Mouse (Mus musculus) R1 (cell line): ENCODE data around the gene Mroh2a.

Source experiments
- DNase-seq: peaks from one replicate; pipeline ENCODE4 v3.0.0-alpha.2; 2018; ENCODE audit warnings: low read depth, low spot score

Gene Mroh2a

DNA sequence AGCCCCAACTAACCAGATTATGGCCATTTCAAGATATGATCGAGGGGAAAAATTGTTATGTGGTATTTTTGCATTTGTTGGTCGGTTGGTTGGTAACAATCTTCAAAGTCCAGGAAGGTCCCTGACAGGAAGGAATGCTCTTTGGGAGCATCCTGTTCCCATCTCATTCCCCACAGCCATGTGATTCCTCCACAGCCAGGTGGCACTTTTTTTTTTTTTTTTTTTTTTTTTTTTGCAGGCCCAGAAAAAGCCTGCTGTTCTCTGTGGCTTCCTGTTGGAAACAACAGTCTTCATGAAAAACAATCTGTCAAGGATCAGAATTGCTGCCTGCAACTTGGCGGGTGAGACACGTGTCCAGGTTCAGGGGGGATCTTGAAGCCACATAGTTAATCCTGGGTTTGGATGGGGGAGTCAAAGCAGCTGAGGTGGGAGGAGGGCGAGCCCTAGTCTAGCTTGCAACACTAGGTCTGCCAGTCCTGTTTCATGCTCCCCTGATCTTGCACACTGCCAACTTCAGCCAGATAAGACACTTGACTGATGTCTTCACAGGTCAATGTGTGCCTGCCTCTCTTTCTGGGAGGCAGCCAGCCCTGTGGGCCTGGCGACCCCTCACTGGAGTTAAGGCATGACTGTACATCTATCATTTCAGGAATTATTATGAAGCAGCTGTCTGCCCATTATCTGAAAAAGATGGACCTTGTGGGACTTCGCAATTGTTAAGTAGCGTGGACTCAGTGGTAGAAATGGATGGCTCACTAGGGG lies 32.3 kb downstream of the Mroh2a start:
- no peak for DNase-seq

DNA sequence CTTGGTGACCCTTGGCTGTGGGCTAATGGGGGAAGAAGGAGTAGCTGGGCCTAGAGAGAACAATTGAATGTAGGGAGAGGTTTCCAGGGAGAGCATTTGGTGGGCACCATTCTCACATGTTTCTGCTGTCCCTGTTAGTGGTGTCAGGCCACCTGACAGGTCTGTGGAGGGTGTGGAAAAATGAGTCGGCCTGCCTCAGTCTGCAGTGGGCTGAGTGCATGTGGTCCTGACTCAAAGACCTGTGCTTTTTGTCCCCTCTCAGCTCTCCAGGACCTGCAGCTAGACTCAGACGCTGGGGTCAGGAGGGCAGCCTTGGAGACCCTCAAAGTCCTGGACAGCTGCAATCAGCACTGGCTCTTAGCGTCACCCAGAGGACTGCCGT lies 32.8 kb downstream of the Mroh2a start:
- DNase-seq = no peak

DNA sequence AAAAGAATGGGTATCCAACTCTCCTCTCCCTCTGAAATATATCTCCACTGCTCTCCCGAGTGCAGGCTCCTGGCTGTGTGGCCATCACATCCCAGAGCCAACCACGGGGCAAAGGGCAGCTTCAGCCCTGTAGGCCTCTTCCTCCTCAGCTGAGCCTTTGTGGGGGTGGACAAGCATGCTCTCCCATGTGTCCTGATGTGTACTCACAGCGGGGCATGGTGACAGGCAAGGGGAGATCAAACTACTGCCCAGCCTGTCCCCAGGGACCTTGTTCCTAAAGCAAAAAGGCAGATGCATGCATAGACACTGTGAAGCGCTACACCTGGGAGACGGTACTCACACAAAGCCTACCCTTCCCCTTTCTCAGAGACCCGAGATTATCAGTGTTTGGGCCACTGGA lies 33.3 kb downstream of the Mroh2a start:
- no peak for DNase-seq

- no peak for DNase-seq
These were observed 34.0 kb downstream of the Mroh2a start for GRCm38 (mm10) chr1:88260604-88261377.

DNA sequence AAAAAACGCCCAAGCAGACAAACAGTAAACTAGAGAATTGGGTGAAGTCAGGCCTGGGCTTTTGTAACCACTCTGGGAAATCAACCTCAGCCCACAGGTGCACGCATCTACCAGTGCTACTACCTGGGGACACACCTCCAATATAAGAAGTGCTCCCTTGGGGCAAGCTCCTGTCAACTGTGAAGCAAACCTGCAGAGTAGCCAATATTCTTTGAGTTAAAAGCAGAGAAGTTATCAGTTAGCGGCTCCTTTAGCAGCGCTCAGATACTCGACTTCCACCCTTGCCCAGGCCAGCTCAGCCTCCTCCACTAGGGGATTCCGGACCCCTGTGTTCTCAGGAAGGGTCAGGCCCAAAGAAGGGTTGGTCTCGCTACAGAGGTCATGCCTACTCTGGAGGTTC lies 34.9 kb downstream of the Mroh2a start:
- DNase-seq = peak; percentile 34

DNA sequence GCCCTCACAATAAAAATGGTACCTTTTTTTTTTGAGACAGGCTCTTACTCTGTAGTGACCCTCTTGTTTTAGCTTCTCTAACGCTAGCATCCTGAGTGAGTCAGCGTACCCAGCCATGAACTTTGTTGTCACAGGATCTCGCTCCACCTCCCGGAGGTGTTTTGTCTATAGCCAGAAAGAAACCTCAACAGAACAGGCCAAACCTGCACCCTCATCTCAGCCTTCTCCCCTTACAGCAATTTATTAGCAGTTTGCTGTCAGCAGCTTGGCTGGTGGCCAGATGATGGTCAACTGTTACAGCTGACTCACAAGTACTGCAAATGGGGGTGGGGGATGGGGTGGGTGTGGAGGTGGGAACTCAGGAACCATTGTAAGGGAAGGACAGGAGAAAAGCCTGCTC lies 35.5 kb downstream of the Mroh2a start:
- peak; percentile 66 for DNase-seq

DNA sequence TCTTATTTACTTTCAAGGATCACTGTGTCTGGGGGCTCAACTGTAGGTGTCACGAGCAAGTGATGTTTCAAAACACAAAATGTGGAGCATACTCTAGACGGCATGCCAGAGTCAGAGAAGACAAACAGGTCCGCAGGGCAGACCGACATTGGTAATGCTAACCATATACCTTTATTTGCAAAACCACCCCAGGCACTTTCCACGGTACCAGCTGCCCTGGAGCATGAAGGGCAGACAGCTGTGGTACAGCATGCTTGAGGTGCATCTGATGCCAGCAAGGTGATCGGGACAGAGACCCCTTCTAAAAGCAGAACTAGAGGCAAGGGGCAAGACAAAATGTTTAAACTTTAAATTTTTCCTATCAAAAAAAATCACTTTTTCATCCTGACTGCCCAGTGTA lies 36.2 kb downstream of the Mroh2a start:
- DNase-seq = no peak

DNA sequence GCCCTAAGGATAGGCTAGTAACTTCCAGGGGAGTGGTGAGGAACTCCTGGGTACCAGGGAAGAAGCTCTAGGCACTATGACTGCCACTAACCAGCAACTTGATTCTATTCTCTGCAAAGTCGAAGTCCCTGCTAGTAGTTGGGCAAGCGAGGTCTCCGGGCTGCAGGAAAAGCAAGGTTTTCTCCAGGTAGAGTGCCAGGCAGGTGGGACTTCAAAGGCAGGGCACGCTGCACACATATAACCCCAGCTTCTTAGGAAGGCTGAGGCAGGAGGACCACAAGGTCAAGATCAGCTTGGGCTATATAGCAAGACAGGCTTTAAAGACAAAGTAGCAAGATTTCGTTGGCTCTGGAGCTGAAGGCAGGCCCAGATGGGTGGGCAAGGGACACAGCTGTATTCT lies 37.0 kb downstream of the Mroh2a start:
- no peak for DNase-seq

GRCm38 (mm10) chr1:88264237-88264868 lies 37.6 kb downstream of the Mroh2a start:
- DNase-seq = no peak

DNA sequence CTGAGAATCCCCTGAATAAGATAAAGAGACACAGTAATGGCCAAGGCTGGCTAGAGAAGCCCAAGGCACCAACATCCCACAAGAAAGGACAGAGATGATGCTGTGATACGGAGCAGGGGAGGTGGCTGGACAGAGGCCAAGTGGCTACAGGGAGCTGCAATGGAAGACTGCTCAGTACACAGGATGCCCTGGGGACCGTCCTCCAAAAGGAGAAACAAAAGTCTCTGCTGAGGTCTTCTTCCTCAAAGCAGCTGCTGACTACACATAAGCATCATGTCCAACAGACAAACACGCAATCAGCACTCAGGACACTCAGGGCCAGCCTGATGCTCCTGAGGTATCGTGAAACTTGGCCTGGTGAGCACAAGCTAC lies 38.1 kb downstream of the Mroh2a start:
- DNase-seq = no peak

DNA sequence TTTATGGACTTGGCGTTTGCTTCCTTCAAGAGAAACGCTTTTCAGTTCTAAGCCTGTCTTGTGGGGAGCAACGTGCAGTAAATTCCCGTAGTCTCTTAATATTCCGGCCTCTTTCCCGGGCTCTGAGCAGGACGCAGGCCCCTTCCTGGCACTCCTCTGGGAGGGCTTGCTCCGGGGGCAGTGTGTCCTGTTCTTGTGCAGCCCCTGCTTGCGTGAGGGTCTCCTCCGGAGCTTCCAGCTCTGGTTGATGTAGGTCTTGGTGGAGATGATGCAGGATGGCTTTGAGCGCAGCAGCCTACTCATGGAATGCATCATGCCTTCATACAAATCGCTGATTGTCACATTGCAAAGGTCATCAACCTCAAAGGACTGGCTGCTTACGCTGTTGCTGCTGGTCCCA lies 39.3 kb downstream of the Mroh2a start:
- no peak for DNase-seq

- DNase-seq = no peak
These were observed 40.7 kb downstream of the Mroh2a start for GRCm38 (mm10) chr1:88267489-88267888.

DNA sequence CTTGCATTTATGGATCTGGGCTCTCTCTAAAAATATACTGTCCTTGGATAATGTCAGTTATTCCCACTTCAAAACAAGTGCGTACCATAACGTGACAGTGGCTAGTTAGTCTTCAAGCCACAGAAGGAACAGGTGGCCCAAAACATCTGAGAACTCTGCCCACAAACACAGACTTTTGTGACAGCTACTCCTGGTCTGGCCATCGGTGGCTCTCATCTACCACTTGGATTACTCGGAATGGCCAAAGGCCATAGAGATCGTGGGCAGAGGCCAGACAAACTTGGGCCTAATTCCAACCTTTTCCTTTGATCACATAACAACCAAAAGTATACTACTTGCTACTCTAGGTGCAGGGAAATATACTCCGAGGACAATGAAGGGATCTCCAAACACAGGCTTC lies 41.3 kb downstream of the Mroh2a start:
- no peak for DNase-seq

GRCm38 (mm10) chr1:88269539-88270309 lies 42.9 kb downstream of the Mroh2a start:
- no peak for DNase-seq

- peak; percentile 59 for DNase-seq
These were observed 46.1 kb downstream of the Mroh2a start for GRCm38 (mm10) chr1:88272851-88273250.

- no peak for DNase-seq
These were observed 46.5 kb downstream of the Mroh2a start for GRCm38 (mm10) chr1:88273326-88273725.

- no peak for DNase-seq
These were observed 47.0 kb downstream of the Mroh2a start for GRCm38 (mm10) chr1:88273832-88274231.

DNA sequence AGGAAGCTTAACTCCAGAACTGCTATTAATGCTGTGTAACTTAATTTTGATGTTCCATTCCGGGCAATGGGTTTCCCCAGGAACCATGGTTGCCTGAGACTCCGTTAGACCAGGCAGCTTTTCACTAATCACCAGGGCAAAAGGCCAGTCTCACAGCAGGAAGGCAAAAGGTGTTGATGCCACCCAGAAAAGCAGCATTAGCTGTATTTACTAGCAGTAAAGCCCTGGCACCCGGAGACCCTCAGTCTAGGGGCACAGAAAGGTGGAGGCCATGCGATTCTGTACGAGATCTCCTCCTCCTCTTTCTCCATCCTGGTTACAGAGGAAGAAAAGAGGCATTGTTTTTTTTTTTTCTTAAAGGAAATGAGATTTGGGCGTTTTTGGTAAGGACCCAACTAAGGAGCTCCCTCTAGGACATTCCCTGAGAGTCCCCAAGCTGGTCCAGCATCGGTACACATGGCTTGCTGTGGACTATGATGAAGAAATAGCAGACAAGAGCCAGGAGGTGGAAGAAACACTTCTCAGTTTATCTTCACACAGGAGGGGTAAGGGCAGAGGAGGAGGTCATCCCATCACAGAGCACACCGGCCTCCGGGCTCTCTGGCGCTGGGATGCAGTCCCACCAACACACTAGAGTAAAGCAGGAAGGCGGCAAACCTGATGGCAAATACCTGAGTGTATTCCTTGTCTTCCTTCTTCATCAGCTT lies 47.7 kb downstream of the Mroh2a start:
- no peak for DNase-seq

GRCm38 (mm10) chr1:88275078-88275680 lies 48.4 kb downstream of the Mroh2a start:
- DNase-seq = no peak

DNA sequence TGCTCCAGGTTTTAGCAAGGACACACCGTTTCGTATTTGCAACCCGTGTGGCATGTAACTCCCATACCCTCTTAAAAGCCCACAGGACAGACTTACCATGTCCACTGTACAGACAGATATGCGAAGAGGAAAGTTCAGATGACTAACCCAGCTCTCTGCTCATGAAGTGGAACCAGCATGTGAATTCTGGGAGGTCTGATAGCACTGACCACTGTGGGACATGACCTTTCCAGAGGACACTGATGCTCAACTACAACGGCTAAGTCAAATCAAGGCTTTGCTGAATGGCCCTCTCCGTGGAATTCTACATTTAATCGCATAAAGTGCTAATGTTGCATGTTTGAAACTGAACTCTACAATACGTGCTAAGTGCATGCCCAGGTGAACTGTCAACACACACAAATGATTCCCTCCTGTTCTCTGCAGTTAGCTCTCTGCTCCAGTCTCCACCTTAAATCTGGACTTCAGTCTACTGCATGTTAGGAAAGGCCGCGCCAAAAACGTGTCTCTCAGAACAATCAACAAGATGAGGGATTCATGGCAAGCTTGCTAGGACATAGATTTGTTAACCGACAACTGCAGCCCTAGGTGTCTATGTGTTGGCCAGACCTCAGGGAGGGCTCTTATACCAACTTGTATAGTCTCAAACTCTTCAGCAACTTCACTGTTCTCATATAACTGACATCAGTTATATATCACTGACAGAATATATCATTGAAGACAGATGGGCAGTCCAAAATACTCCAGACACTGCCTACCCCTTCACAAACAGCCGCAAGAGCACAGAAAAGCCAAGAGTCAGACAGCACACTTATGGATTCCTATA lies 49.1 kb downstream of the Mroh2a start:
- no peak for DNase-seq
